Mouse (Mus musculus) left cerebral cortex, postnatal 36 days (tissue): Measurements from ENCODE around the gene Igfbp5. TPM values are rescaled to one million over a fixed set of nuclear protein-coding genes. Genes with fewer than 3 reads are reported as not detected.

ENCODE experiments used
- DNase-seq, 2 experiments: peaks; one replicate each; pipeline ENCODE4 v3.0.0; 2021 to 2022; ENCODE audit warnings: low spot score in 2 of 2, mixed read lengths in 1 of 2
- intact Hi-C: fragments of 180-260 bp; cut with DNase I; formaldehyde crosslinking; loops from one replicate; pipeline ENCODE4 v1.15.1; 2025
- total RNA-seq, 2 experiments: library from RNA; stranded (reverse); gene quantifications; 2 replicates each; pipeline ENCODE4 v1.2.3; 2021

Gene Igfbp5
- total RNA-seq, 2 experiments from 2014 or later: 52.4 to 61.4 TPM

DNA sequence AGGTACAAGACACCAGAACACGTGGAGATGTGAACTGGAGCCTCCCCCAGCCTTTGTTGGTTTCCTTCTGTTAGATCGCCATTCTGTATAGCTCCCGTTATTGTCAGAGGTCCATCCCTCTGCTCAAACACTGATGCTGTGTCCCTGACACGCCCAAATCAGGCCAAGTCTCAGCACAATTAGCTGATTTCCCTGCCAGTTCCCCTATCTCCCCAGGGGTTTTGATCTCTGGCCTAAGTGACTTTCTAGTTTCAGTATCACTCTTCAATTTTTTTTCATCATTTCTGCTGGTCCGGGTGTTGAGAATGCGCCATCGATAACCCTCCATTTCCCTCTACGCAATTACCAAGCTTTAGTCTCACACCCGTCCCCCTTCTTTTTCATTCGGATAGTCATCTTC, 51.8 kb downstream of the Igfbp5 start:
- intact Hi-C loops: loop anchor here (10.0 kb wide), 1 partner anchor 88 kb away; no protein-coding TSS in a partner anchor
- DNase-seq: no peak

DNA sequence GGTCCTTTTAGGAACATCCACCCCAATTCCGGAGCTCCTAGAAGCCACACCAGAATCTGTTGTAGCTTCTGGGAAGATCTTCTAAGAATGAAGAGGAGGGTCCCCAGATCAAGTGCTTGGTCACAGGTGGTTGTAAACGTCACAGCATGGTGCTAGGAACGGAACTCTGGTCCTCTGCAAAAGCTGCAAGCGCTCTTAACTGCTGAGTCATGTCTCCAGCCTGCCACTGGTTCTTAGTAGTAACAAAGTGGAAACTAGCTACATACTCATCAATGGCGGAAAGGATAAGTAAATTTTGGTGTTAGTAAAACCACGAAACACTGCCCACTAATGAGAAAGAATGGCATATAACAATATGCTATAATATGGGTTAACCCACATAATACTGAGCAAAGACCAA, 54.7 kb downstream of the Igfbp5 start:
- intact Hi-C loops: loop anchor here (10.0 kb wide), 1 partner anchor 85 kb away; no protein-coding TSS in a partner anchor
- DNase-seq: no peak

DNA sequence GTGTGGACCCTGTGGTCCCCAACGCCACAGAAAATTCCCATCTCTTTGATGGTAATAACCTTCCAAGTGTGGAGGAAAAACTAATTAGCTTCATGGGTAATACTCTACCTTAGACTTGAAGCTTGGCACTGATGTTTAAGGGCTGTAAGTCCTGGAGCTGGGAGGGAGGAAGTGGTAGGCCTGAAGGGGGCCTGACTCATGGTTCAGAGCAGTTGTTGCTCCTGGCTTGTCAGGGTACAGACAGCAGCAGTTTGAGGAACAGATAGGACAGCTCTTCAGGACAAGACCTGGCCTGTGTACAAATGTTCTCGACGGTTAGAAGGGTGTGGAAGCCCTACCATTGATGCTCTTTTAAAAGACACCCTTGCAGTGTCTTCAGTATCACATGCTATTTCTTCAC, 59.1 kb downstream of the Igfbp5 start:
- intact Hi-C loops: no loop called here
- no peak for DNase-seq

DNA sequence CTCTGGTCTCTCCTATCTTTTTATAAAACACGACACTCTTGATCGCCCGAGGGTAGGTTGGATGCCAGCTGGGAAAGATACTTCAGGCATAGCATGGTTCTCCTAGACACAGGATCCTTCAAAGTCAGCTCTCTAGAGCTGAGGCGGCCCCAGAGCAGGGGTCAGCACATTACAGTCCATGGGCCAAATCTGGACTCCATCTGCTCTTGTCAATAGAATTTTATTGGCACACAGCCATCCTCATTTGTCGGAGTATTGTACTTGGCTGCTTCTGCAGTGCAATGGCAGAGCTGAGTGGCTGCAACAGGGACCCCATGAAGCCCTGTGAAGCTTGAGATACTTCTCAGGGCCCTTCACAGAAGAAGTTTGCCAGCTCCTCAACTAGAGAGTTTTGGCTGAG, 59.5 kb downstream of the Igfbp5 start:
- intact Hi-C loops: no loop called here
- DNase-seq: no peak

DNA sequence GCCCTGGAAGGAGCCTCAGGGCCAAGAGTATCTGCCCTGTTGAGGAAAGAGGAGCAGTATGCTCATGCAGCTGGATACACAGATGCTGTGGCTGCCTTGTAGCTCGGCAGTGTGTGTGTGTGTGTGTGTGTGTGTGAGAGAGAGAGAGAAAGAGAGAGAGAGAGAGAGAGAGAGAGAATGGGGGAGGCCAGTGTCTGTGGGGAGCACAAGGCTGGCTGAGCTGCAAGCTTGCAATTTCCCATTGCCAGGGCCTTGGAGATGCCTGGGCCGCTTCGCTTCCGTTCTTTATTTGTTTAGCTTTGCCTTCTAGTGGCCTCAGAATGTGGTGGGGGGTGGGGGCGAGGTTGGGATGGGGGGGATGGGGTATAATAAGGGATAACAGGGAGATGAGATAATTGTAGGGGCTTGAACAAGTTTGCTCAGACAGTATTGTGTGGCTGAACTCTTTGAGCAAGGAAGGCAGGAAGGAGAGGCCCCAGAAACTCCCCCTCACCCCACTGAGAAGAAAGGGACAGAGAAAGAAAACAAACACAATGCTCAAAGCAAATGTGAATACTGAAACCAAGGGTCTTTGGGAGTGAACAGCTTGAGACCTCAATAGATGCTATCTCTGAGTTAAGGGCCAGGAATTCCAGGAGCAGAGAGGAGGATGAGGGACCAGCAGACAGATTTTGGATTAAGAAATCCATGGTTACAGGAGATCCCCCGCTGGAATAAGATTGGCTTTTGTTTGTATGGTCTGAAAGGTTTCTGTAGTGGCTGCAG, 60.9 kb downstream of the Igfbp5 start:
- intact Hi-C loops: no loop called here
- no peak for DNase-seq

DNA sequence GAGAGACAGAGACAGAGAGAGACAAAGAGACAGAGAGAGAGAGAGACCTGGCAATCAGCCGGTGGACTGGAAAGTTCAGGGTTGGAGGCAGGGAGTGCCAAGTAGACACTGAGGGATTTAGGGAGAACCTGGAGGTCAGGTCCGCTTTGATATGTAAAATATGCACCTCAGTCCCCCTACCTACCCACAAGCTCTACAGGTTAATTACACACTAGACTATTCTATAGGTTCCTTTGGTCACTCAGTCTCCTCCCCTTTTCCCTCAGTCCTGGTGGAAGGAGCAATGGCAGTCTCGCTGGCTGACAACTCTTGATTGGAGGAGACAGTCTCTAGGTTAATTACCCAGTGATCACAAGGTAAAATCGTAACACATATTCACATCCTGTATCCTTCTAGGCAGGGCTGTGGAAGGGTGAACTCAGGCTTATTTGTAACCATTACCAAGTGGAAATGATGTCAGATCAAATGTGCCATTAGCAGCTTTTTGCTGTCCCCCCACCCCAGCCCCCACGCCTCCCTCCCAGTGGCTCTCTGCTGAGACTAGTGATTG, 61.5 kb downstream of the Igfbp5 start:
- DNase-seq: no peak
- intact Hi-C loops: no loop called here

DNA sequence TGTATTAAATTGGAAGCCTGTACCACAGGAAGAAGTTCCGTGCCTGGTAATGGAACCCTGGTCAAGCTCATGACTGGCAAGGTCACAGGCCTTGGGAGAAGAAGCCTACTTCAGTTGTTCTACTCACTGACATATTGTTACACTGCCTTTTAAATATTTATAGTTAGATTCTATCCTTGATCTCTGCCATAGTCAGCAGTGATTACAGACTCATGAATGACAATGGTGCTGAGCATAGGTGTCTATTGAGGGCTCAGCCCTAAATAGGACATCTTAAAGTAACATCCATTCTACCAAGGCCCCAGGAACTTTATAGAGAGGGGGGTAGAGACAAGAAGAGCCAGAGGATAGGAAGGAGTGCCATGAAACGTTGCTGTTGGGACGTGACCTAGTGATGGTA, 63.6 kb downstream of the Igfbp5 start:
- DNase-seq: no peak
- intact Hi-C loops: no loop called here

DNA sequence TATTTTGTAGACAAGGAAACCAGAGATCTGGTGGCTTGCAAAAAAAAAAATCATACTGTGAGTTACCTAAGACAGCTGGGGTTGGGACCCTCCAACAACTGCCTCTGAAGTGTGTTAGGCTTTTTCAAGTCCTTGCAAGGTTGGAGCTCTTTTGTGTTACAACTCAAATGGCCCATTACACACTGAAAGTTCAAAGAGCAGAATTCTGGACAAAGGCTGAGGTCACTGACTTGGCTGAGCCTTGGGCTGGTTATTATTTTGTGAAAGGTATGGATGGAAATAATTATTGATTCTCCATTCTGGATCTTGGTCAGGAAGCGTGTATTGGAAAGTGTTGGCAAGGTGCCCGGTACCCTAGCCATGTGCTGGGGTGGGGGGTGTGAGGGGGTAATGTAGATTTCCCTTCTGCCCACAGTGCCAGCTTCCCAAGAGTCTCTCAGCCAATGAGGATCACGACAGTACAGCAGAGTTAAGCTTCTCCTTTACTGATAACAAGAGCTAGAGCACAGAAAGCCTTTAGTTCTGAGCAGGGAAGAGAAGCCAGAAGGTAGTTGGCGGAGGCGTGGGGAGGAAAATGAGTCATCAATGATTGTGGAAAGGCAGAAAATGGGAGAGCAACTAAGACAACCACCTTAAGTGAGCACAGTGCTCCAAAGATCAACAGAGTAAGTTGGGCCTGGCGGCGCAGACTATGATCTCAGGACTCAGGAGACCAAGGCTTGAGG, 64.6 kb downstream of the Igfbp5 start:
- DNase-seq: peak; percentile 31 to 51
- intact Hi-C loops: no loop called here

DNA sequence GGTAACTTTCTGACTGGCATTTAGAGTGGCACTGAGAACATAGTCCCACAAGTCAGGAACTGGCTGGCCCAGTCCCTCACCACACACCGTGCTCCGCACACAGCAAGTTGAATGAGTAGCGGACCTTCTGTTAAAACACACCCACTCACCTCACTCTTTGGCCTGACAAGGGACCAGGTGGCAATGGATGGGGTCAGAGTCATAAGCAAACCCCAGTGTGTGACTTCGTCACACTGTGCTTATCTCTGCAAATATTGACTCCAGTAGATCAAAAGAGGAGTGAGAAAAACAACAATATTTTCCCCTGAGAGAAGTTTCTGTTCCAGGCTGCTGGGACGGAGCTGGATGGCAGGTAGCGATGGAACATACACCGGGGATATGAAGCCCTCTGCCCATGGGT, 65.4 kb downstream of the Igfbp5 start:
- intact Hi-C loops: no loop called here
- no peak for DNase-seq

Other genes with a start within 250 kb of the Igfbp5 start
- gene Ankar, start 174.3 kb downstream of the Igfbp5 start, total RNA-seq: not detected
- 100 to 1,000 TPM; 500 to 588 TPM for gene Rpl37a, start 163.6 kb downstream of the Igfbp5 start, total RNA-seq
- gene Igfbp2, start 50.4 kb downstream of the Igfbp5 start, total RNA-seq: 10 to 100 TPM; 75.9 to 80.0 TPM
- not detected for gene Tnp1, start 141.0 kb upstream of the Igfbp5 start, total RNA-seq